Mouse (Mus musculus) retina, adult 2 months (tissue): ENCODE data around the gene Bcl2.
"Not testable (repeated sequence)": the region's sequence is repeated elsewhere in the genome, so short reads cannot be mapped to it uniquely, and the experiment has no call there.

Source experiments
- DNase-seq: peaks from one replicate; pipeline ENCODE4 v3.0.0-alpha.2; 2012; ENCODE audit warnings: low read depth, low spot score

The Bcl2 gene

DNA sequence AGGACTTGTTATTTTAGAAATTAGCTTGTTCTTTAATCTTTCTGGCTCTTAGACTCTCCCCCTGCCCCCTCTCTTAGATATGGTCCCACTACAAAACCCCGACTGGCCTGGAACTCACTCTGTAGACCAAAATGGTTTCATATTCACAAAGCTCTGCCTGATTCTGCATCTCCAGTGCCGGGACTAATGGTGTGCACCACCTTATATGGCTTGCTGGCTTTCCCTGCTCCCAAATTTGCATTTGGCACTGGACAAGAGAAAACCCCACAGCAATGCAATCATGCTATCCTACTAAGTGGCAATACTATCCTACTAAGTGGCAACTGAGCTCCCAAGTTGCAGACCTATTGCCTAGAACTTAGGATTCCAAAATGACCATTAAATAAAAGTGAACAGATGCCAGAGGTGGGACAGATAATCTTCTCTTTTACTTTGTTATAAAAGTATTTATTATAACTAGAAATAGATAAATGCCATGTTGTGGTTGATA lies 154.9 kb downstream of the Bcl2 start:
- DNase-seq: no peak

DNA sequence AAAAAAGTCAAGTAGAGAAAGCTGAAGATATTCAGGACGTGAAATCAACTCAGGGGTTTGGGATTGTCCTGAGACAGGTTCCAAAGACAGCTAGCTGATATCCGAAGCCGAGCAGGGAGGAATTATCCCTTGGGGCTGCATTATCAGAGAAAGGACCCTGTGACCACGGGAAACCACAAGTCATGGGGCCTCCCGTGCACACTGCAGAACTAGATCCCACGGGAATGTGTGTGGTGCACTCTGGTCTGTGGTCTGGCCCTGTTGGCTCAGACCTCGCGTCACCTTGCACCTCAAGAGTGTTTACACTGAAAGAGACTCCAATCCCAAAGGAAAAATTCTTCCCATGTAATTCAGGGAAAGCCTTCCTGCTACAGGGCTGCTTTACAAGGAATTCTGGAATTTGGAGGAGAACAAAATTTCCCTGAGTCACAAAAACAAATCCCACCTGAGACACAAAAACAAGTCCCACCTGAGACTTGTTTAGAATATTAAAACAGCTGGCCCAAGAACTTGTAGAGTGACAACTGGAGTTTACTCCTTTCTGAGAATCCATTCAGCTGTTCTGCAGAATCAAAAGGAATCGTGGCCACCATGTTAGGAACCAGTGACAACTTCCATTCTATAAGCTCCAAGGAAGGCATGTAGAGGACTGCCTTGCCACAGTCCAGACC lies 158.4 kb downstream of the Bcl2 start:
- no peak for DNase-seq

DNA sequence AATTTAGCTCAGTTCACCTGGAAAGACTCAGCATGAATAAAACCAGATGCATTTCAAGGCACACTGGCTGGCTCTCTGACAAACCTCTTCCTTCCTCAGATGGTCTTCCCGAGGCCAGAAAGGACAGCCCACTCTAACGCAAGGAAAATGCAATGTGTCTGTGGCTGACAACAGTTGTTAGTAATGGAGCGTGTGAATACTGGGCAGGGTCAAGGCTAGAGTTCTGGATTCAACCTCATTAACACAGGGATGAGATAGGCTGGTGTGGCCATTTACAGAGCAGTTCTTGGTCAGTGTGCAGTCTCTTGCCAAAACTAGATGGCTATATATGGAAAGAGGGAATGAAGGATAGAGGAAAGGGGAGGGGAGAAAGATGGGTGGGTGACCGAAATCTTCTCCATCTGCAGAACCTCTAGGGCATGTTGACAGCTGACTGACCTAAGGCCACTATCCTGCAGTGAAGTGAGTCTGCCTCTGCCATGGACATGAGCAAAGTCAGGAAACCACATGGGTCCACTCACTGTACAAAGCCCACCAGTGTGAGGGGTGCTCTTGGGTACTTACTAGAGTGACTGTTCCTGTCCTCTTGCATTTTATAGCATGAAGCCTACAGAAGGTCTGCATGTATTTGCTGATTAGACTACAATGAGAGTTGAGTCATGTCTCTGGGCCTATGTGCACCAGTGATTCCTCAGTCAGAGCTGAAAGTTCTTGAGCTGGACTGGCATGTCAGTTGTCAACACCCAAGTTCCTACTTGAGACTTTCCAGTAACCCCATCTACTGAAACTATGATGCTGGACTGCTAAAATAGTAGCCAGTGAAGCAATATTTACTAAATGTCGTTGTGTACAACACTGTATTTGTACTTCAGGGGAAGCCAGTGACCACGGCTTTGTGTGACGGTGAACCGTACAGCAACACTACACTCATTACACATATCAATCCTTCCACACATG lies 159.9 kb downstream of the Bcl2 start:
- DNase-seq: no peak

DNA sequence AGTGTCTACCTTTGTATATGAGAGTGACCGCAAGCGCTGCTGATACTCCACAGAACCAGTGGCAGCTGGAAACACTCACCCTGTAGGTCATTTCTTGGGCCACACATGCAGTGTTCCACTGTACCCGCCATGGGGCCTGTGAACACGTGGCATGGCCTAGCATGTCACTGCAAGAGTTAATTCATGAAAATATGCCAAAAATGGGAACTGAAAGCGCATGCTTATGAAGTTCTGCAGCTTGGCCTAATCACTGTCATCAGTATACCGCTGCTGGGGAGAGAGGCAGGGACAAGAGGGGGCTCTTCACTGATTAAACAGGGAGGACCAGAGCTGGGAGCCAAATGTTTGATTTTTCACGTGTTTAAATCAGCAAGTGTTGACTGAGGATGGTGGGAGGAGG lies 161.2 kb downstream of the Bcl2 start:
- no peak for DNase-seq

DNA sequence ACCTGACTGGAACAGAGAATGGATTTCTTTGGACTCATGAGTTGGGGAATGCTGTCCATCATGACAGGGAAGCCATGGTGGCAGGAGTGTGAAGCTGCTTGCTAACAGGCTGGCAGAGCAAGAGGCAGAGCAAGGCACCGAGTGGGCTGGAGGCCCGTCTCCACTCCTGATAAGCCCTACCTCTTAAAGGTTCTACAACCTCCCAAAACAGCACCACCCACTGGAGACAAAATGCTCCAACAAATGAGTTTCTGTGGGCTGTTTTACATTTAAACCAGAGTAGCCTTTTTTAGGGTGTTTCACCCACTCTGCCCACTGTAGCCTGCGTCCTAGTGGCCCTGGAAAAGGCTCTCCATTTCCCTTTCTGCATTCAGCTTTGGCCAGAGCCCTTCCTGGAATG lies 163.5 kb downstream of the Bcl2 start:
- no peak for DNase-seq

DNA sequence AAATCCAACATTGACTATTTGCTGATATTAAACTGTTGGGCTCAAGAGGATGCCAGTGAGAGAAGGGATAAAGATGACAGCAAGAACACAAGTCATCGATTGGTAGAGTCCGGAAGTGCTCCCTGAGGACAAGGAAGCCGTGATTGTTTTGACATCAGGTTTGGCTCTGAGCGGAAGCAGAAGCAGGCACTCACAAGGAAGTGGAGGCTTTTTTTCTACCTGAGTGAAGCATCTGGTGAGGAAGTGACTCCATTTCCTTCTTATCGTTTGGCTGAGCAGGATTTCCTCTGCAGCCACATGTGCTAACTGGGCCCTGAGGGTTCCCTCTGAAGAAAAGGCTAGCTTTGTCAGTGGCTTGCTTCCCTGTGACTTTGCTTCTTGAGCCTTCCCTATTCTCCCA lies 165.0 kb downstream of the Bcl2 start:
- no peak for DNase-seq

DNA sequence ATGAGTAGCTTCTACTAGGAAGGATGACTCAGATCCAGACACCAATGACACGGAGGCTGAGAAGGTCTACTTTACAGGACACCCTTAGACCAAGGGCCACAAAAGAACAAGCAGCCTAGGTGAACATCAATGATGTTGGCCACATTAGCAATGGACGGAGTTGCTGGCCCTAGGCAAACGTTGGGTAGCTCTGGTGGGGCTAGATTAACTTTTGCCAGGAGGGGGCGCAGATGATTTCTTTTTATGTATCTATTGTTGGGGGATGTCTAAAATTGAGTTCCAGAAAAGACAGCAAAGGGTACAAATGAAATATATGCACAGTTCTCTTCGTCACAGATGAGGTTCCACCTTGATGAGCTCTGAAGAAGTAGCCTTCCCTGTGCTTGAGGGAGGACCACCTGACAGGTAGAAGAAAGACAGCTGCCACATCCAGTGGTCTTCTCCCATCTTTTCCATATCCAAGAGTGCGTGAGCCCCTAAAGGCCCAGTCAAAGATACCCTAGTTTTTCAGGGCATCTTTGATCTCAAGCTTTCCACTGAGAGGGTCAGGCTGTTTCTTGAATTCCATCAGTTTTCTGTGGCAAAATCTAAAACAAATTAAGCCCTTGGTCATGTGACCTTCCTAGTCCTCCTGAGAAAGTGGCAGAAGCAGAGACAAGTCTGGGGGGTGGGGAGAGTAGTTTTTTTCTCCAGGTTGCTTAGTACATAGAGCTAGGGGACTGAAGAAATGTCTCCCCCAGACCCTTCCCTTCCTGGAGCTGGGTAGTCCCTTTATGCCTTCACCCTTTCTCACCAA lies 169.1 kb downstream of the Bcl2 start:
- no peak for DNase-seq

DNA sequence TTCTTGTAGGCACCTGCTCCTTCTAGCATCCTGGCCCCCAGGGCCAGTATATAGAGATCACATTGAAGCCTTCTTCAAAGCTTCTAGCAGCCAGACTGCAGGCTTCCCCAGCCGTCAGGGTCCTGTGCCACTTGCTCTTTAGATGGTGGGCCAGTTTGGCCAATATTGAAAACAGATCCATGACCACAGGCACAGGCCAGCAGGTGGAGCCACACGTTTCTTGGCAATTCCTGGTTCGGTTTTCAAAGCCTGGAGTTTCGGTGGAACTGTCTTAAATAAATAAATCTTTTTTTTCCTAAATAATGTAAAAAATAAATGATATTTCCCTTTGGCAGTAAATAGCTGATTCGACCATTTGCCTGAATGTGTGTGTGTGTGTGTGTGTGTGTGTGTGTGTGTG lies 171.3 kb downstream of the Bcl2 start:
- peak; percentile 4 for DNase-seq

DNA sequence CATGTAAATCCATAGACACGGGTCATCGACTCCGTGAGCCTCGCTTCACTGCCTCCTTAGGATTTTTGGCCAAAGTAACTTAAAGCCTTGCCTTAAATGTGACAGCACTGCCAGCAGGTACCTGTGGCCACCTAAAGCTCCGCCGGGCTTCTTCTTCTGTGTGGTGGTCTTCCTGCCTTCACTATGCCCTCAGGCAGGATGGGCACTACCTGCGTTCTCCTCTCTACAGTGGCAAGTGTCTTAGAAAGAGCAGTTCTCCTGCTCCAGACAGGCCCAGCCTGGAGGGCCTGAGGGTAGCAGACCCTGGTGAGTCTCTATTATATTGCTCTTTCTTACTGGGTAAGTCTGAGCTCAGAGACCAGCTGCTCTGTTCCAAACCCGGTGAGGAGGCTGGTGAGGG lies 172.2 kb downstream of the Bcl2 start:
- DNase-seq: no peak

DNA sequence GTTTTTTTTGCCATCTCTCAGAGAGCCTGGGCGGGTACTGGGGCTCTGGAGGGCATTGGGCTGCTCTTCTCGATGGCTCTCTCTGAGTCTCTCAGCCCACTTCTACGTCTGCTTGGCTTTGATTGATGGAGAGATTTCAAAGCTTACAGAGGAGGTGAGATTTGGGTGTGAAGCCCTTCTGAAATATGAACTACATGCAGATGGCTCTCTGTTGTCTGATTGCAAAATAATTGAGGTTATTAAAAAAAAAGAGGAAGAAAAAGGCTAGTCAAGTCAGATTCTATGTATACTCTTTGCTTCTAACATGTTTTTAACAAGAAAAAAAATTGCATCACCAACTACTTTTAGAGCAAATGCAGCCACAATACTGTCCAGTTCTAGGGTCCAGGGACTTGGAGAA lies 173.9 kb downstream of the Bcl2 start:
- DNase-seq: no peak

DNA sequence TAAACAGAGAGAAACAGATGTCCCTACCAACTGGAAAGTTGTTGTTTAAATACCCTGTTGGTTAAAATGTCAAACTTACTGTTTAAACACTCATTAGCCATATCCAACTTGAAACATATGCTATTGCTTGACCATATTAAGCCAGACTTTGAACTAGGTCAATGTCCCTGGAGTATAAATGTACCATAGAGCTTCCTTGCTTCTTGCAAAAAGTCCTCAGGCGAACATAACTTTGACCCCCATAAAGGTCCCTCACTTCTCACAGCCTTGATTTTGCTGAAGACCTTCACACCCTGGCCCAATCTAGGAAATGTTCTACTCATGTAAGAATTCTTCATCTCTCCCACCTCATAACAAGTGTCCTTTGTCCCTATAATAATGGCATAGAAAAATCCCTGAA lies 175.0 kb downstream of the Bcl2 start:
- no peak for DNase-seq

DNA sequence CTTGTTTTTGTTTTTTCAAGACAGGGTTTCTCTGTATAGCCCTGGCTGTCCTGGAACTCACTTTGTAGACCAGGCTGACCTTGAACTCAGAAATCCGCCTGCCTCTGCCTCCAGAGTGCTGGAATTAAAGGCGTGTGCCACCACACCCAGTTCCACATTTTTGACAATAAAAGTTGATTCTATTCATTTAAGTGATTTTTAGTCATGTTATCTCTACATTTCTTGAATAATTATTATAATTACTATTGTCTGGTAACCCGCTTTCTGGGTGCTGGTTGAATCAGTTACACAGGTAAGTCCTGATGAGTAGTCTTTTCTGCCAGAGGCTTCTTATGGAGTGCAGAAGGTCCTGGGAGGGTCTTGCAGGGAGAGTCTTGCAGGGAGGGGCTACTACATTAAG lies 179.2 kb downstream of the Bcl2 start:
- not testable (repeated sequence) for DNase-seq

DNA sequence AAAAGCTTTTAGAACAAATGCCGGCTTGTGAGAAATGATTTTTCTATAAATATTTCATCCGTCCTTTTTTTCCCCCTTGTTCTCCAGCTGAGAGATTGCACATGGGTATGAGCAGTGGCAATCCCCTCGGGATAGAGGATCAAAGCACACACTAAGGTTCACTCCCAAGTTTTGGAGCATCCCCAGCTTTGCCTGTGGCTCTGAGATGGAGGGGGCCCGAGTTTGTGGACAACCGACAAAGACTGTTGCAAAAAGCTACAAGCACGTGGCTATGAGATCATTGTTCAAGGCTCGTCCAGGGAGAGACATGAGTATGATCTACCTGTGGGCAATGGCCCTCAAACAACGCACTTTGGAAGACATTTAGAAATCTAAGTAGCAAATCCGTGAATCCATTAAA lies 184.5 kb downstream of the Bcl2 start:
- DNase-seq: no peak

DNA sequence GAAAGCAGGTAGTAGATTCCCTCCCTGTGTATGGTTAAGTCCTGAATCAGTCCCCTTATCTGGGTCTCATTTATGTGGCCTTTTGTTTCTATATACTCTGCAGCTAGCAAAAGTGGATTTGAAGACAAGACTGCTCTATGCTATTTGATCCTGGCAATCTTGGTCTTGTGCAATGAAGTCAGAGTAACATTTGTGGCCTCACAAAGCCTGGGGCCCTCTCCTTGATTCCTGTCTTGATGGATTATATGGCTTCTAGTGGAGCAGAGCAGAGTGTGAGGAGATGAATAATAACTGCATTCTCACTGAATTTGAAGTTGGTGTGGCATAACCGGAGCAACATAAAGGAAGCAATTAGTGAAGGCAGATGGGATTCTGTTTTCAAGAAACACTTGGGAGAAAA lies 186.5 kb downstream of the Bcl2 start:
- DNase-seq: no peak

DNA sequence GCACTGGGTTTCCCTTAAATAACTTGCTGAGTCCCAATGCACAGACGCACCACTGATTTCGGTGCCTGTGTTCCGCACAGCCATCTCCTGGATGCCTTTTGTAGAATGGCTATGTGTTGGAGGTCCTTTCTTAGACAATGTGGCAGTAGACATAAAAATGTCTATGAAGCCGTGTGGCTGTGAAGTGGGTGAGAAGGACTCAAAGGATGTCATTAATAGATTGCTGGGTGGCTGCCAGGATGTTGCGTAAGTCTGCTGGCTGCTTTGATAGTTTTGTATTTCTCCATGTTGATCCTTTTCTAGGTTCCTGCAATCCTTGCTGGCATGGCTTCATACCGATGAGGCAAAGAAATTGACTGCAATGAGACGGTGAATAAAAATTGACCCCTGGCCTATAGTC lies 187.3 kb downstream of the Bcl2 start:
- DNase-seq: no peak

DNA sequence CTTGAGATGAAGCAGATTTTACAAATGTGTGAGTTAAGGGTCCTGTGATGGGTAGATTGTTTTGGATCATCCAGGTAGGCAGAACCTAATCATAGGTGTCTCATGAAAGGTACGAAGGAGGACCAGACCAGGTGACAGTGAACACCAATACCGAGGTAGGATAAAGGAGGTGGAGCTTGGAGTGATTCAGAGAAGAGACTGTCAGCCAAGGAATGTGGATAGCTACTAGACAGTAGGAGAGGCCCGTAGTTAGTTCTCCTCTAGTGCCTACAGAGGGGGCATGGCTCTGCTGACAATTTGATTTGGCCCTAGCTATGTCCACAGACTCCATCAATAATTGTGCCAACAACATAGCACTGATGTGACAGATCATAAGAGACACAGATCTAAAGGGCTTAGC lies 188.0 kb downstream of the Bcl2 start:
- no peak for DNase-seq

DNA sequence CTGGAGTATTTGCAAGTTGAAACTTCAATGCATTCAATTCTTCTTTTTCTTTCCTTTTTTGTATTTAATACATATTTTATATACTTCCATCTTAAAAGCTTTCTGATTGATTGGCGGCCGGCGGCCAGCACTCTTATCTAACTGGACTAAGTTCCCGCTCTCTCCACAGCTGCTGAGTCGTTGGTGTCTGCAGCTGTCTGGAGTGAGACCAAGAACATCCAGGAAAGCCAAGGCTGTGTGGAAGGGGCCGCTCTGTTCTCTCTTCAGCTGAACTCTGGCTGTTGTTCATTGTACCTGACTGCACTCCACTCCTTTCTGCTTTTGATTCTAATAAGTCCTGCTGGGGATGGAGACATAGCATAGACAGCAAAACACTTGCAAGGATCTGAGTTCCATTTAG lies 190.3 kb downstream of the Bcl2 start:
- DNase-seq: no peak

DNA sequence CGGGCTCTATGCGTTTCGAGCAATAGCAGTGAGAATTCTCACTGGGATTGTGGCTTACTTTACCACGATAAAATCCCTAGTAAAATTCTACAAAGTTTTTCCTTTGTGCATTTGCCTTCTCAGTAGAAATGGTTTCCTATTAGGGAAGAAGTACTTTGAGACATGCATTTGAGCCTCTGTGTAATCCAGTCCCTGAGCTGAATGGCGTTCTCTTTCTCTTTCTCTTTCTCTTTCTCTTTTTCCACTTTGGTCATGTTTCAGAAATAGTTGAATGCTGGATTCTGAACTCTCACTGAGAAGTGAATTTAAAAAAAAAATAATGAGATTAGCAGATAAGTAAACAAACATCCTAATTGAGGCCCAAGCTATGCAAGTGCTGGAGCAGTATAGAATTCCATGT lies 191.1 kb downstream of the Bcl2 start:
- DNase-seq: no peak

DNA sequence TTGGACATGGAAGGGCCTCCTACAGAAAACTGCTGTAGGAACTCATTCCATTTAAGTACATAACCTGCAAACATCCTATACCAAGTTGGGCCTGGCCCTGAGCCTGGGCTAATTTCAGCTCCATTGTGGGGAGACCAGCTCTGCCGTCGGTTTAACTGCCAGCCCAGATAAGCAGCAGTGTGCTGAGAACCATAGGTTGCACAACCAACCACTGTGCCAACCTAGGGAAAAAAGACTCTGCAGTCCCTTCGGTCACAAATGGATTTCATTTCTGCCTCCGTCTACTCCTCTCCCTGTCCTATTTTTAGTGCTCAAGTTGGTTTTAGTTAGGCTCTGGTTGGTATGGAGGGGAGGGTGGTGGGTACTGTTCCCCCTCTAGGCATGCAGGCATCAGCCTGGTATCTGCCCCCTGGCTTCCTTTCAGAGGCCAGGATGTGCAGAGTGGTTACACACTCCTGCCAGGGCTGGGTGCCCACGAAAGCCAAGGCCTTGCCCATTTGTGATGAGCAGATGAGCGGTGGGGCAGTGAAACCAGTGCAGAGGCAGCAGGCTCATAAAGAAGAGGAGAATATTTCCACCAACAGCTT lies 196.4 kb downstream of the Bcl2 start:
- DNase-seq: no peak

DNA sequence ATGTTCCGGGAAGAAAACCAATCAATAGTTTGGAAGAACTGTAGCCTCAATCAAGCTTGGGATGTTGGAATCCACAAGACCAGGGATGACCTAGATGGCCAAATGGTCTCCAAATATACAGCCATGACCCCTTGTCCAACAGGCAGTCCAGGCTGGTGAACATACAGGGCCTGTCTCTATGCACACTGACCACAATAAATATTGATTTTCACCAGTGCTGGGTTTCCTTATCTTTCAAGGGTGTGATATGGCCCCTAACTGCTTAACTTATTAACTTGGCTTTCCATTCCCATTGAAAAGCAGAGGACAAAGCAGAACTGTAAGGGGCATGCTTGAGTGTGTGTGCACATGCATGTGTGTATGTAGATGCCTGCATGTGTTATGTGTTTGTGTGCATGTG lies 197.0 kb downstream of the Bcl2 start:
- DNase-seq: no peak

DNA sequence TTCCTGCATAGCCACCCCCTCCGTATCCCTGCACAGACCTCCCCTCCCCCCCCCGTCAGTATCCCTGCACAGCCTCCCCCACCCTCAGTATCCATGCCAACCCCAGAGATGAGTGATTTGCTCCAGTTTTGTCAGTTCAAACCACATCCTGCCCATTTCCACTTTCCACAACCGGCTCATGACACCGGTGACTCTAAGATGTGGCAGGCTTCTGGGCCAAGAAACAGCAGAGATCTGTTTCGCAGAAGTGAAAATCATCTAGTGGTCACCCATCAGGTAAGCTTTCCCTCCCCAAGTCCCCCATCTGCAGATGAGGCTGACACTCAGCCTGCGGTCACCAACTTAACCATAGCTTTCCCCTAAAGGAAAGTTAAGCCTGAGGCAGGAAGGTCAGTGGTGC lies 198.5 kb downstream of the Bcl2 start:
- no peak for DNase-seq
